Mouse (Mus musculus) forebrain, embryonic 11.5 days (tissue): ENCODE measurements around the gene Hoxb2. TPM values are rescaled to one million over a fixed set of nuclear protein-coding genes. Genes with fewer than 3 reads are reported as not detected.

Experiments
- ATAC-seq: fragments of 200-750 bp; cut with Nextera tagmentation; replicated peaks from 2 replicates; pipeline ENCODE4 v1.8.0; 2017; ENCODE audit warnings: moderate TSS enrichment; ENCODE audit not compliant: low FRiP score
- DNase-seq: peaks from one replicate; pipeline ENCODE4 v3.0.0-alpha.2; 2017; ENCODE audit warnings: low spot score
- H3K27ac ChIP-seq: fragments of 300-500 bp; sonication (generic); 2 replicates; pipeline ENCODE4 v1.5.1; 2014; ENCODE audit warnings: low read depth, low read length
- H3K27me3 ChIP-seq: fragments of 300-500 bp; sonication (generic); 2 replicates; pipeline ENCODE4 v1.6.1; 2014; ENCODE audit warnings: mild to moderate bottlenecking, low read length, mixed read lengths; ENCODE audit not compliant: control insufficient read depth, insufficient read depth
- H3K36me3 ChIP-seq: fragments of 300-500 bp; sonication (generic); 2 replicates; pipeline ENCODE4 v1.6.1; 2014; ENCODE audit warnings: mild to moderate bottlenecking, low read length, moderate library complexity, mixed read lengths; ENCODE audit not compliant: control insufficient read depth, insufficient read depth
- H3K4me1 ChIP-seq: fragments of 300-500 bp; sonication (generic); replicated peaks from 2 replicates; pipeline ENCODE4 v1.6.1; 2014; ENCODE audit warnings: low read length, mixed read lengths; ENCODE audit not compliant: control insufficient read depth, insufficient read depth
- H3K4me2 ChIP-seq: fragments of 300-500 bp; sonication (generic); 2 replicates; pipeline ENCODE4 v1.6.1; 2014; ENCODE audit warnings: low read depth, mild to moderate bottlenecking, low read length, moderate library complexity, mixed read lengths; ENCODE audit not compliant: severe bottlenecking
- H3K4me3 ChIP-seq: fragments of 300-500 bp; sonication (generic); 2 replicates; pipeline ENCODE4 v1.5.1; 2014; ENCODE audit warnings: low read depth, low read length
- H3K9ac ChIP-seq: fragments of 300-500 bp; sonication (generic); 2 replicates; pipeline ENCODE4 v1.6.1; 2014; ENCODE audit warnings: low read length
- H3K9me3 ChIP-seq: fragments of 300-500 bp; sonication (generic); 2 replicates; pipeline ENCODE4 v1.6.1; 2016; ENCODE audit warnings: low read length, mixed read lengths; ENCODE audit not compliant: control insufficient read depth
- WGBS: fragments of 180-500 bp; shearing (Covaris S2); extraction: QIAGEN DNeasy Blood & Tissue Kit; methylation state at CpG from one replicate; pipeline ENCODE4 v1.1.7; 2014; 5-methylcytosine and 5-hydroxymethylcytosine counted together
- polyA plus RNA-seq: library from polyadenylated mRNA; unstranded; fragments of >200 nt; fragmentation: Nextera tagmentation; extraction: Ambion mirVana; gene quantifications from 2 replicates; pipeline ENCODE4 v1.2.1, GENCODE M21; 2014

Gene Hoxb2
- polyA plus RNA-seq, 1 experiment from 2014 or later = not detected

DNA sequence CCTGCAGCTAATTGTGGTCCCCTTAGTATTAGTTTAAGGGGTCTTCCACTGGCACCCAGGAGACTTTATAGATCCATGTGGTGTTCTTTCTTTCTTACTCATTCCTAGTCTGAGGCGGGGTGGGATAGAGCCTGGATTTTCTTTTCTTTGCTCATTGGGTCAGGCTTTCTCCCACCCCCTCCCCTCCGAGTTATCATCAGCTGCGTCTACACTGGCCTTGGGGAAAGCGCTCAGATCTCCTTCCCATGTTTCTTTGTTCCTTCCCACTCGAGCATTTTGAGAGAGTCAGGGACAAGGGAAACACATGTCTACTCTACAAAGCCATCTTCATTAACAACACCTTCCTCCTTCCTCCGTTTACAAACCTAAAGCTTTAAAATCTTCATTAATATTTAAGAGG is 13.3 kb upstream of the Hoxb2 start:
- ATAC-seq (no peak), DNase-seq (no peak)
- Histone ChIP-seq H3K27ac (no peak overlapping the region), H3K9ac (no peak overlapping the region), H3K4me1 (0 out of 2 replicates have a peak, but pooled peaks cover 2% of the 10 kb centered on the region), H3K4me2 (no peak overlapping the region), H3K4me3 (no peak overlapping the region), H3K27me3 (peaks cover 97% of the 10 kb centered on the region), H3K36me3 (no peaks in the 10 kb centered on the region), H3K9me3 (no peaks in the 10 kb centered on the region)
- 3% methylated on average over 6 of the region's 6 CpGs for WGBS

GRCm38 (mm10) chr11:96338957-96339855 is 11.1 kb upstream of the Hoxb2 start:
- no peaks in the 10 kb centered on the region for H3K9me3 ChIP-seq
- H3K4me3 ChIP-seq = no peak overlapping the region
- H3K36me3 ChIP-seq = no peaks in the 10 kb centered on the region
- 9% methylated on average over 7 of the region's 7 CpGs for WGBS
- no peak for ATAC-seq
- H3K27me3 ChIP-seq = peaks cover 97% of the 10 kb centered on the region
- H3K9ac ChIP-seq = no peak overlapping the region
- H3K4me1 ChIP-seq = 0 out of 2 replicates have a peak, but pooled peaks cover 2% of the 10 kb centered on the region
- DNase-seq = peak; percentile 54
- no peak overlapping the region for H3K27ac ChIP-seq
- no peak overlapping the region for H3K4me2 ChIP-seq

- WGBS = under 1% methylated on average over 26 of the region's 36 CpGs
- peak; percentile 60 for DNase-seq
- H3K4me1 ChIP-seq = 0 out of 2 replicates have a peak, but pooled peaks cover 2% of the 10 kb centered on the region
- no peak overlapping the region for H3K27ac ChIP-seq
- no peaks in the 10 kb centered on the region for H3K36me3 ChIP-seq
- no peak overlapping the region for H3K4me2 ChIP-seq
- no peak for ATAC-seq
- H3K27me3 ChIP-seq = peaks cover 97% of the 10 kb centered on the region
- H3K9ac ChIP-seq = no peak overlapping the region
- H3K9me3 ChIP-seq = no peaks in the 10 kb centered on the region
- H3K4me3 ChIP-seq = no peak overlapping the region
These were observed 9.5 kb upstream of the Hoxb2 start for GRCm38 (mm10) chr11:96340698-96341365.

- DNase-seq = no peak
- no peak for ATAC-seq
- Histone ChIP-seq H3K9ac (no peak overlapping the region), H3K27me3 (peaks cover 97% of the 10 kb centered on the region), H3K9me3 (no peaks in the 10 kb centered on the region), H3K36me3 (no peaks in the 10 kb centered on the region), H3K4me1 (0 out of 2 replicates have a peak, but pooled peaks cover 2% of the 10 kb centered on the region), H3K4me2 (no peak overlapping the region), H3K27ac (no peak overlapping the region), H3K4me3 (no peak overlapping the region)
- WGBS = under 1% methylated on average over 40 of the region's 40 CpGs
These were observed 8.4 kb upstream of the Hoxb2 start for GRCm38 (mm10) chr11:96341701-96342575.

DNA sequence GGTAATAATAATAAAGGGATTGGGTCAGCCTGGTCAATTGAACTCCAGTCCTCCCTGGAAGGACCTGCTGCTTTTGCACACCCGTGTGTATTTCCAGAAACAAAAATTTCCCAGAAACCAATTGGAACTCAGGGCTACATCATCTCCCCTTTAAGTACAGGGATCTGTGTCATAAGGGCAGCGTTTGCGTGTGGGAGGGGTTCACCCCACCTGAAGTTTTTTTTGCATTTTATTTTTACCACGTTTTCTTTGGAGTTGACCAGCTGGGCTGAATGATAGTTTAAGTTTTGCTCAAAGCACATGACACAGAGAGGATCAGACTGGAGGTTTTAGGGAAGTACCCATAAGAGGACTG is 7.8 kb upstream of the Hoxb2 start:
- 3% methylated on average over 4 of the region's 4 CpGs for WGBS
- no peaks in the 10 kb centered on the region for H3K36me3 ChIP-seq
- H3K27me3 ChIP-seq = peaks cover 95% of the 10 kb centered on the region
- no peak for ATAC-seq
- H3K27ac ChIP-seq = no peak overlapping the region
- H3K4me1 ChIP-seq = 0 out of 2 replicates have a peak, but pooled peaks cover 2% of the 10 kb centered on the region
- H3K4me3 ChIP-seq = no peak overlapping the region
- no peaks in the 10 kb centered on the region for H3K9me3 ChIP-seq
- H3K9ac ChIP-seq = no peak overlapping the region
- DNase-seq = no peak
- H3K4me2 ChIP-seq = no peak overlapping the region

- Histone ChIP-seq H3K9me3 (no peaks in the 10 kb centered on the region), H3K4me1 (0 out of 2 replicates have a peak, but pooled peaks cover 2% of the 10 kb centered on the region), H3K36me3 (no peaks in the 10 kb centered on the region), H3K4me3 (no peak overlapping the region), H3K27me3 (peaks cover 94% of the 10 kb centered on the region), H3K4me2 (no peak overlapping the region), H3K9ac (no peak overlapping the region), H3K27ac (no peak overlapping the region)
- 4% methylated on average over 2 of the region's 2 CpGs for WGBS
- DNase-seq = peak; percentile 41
- ATAC-seq = no peak
These were observed 7.0 kb upstream of the Hoxb2 start for GRCm38 (mm10) chr11:96343206-96343745.

- Histone ChIP-seq H3K27me3 (peaks cover 94% of the 10 kb centered on the region), H3K9me3 (no peaks in the 10 kb centered on the region), H3K9ac (no peak overlapping the region), H3K36me3 (no peaks in the 10 kb centered on the region), H3K4me3 (no peak overlapping the region), H3K4me1 (0 out of 2 replicates have a peak, but pooled peaks cover 2% of the 10 kb centered on the region), H3K27ac (no peak overlapping the region), H3K4me2 (no peak overlapping the region)
- ATAC-seq (no peak), DNase-seq (peak; percentile 59)
- WGBS = under 1% methylated on average over 39 of the region's 40 CpGs
These were observed 6.1 kb upstream of the Hoxb2 start for GRCm38 (mm10) chr11:96344061-96344877.
